Mouse (Mus musculus) right cerebral cortex, adult 2 months (tissue): ENCODE results near the gene Itm2b.

Source experiments
- DNase-seq, 2 experiments: peaks; one replicate each; pipeline ENCODE4 v3.0.0; 2021 to 2022; ENCODE audit warnings: low spot score in 2 of 2

Itm2b gene

DNA sequence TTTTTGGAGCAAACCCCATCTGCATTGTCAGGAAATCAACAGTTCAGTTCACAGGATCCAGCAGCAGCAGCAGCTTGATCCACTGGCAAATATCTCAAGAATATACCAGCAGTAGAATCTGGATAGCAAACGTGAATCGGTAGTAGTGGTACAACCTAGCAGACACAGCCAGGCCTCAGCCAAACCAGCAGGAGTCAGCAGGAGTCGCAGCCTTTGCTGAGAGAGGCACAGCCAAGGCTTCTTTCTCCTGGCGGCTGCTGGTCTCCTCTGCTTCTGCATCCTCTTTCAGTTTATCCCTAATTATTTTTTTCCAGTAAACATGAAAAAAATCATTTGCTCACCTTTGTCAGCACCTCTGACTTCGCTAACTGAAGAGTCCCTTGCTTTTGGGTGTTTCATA is 10.7 kb upstream of the Itm2b start:
- no peak for DNase-seq

DNA sequence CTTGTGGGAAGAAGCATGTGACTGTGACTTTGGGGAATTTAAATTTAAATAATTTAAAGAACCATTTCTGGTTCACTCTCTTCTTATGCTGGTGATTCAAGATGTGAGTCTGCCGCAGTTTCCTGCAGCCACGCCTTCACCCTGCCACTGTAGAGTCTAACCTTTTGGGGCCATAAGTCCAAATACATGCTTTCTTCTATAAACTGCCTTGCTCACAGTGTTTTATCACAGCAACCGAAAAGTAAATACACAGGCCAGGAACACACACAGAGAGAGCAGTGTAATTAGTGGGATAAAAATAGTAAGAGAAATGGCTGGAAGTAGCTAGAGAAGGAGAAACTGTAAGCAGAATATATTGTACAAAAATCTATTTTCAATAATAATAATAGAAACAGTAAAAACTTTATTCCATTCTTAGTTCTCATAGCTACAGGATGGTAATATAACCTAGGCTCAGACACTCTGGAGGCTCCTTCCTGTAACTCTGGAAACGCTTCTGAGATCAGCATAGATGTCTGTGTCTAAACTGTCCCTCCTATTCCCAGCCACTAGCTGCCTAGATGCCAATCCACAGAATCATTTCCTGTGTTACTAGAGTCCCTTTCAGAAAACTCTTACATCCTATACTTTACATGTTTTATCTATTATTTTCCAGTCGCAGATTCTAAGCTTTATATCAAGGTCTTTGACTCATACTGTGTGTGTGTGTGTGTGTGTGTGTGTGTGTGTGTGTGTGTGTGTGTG is 9.3 kb upstream of the Itm2b start:
- no peak for DNase-seq

DNA sequence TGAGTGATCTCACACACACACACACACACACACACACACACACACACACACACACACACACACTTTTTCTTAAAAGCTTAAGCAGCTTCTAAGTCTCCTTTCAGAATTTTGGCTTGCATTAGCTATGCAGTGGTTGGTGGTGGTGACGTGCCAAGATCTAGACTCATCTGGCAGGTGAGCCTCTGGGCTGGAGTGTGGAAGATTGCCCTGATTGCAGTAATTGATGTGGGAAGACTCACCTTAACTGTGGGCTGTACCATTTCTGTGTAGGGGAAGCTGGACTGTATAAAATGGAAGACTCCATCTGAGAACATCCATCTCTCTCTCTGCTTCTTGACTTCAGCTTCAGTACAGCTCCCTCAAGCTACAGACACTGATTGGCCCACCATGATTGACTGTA is 6.4 kb upstream of the Itm2b start:
- no peak for DNase-seq

DNA sequence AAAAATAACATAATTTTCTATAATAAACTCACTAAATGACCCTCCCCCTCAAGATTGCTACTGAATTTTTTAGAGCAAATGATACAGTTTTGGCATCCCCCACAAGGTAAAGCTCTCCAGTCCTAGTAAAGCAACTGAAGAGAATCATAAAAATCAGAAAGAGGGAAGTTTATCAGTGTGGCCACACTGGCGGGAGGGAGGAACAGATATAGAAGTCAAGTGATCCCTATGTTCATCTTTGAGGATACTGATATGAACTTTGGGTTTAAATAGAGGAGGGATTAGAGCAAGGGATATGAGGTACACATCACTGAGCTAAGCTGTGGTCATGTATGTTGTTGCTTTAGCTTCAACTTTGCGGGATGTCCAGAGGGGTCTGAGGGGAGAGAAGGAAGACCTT is 5.1 kb upstream of the Itm2b start:
- no peak for DNase-seq

DNA sequence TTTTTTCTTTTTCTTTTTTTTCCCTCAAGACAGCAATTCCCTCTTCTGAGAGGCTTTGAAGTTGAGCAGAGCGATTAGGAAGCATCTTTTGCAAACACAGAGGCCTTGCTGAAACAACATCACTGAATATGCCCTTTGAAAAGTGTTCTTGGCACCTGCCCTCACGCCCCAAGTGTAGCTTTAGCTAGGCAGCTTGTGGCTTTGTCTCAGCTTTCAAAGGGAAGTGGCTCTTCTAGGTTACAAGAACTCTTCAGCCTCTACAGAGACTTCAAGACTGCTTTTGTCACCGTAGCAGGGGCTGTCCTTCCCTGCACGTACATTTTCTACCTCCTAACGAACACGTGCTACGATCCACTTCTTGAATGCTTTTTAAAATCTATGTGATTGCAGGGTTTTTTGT is 4.0 kb upstream of the Itm2b start:
- no peak for DNase-seq

DNA sequence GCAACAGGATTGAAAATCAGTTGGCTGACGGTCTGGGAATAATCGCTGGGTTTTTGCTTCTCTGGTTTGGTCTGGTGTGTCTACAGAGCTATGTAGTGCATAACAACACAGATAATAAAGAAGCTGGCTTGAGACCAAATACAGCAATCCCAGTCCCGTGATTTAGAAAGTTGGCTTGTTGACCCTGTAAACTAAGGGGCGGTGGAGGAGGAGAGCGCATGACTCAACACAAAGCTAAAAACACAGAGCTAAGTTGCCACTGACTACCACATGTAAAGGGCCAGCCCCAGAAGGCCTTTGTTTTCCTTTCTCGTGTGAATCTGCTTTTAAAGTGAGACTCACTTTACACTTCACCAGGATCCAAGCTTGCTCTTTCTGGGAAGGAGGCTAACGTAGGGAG is 3.5 kb upstream of the Itm2b start:
- DNase-seq, result no peak

DNA sequence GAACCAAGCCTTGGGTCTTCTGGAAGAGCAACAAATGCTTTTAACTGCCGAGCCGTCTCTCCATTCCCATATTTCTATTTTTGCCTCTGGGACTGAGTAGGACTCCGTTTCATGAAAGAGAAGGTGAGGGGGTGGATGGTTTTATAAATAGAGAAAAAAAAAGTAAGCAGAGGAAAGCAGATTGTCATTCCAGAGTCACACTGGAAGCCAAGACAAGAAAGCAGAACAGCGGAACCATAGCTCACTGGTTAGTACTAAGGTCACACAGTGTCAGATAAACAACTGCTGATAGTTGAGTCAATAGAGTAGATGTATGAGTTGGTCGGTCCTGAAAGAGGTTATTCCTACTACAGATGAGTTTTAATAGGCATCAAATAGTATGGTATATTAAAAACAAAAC is 1.4 kb upstream of the Itm2b start:
- no peak for DNase-seq

DNA sequence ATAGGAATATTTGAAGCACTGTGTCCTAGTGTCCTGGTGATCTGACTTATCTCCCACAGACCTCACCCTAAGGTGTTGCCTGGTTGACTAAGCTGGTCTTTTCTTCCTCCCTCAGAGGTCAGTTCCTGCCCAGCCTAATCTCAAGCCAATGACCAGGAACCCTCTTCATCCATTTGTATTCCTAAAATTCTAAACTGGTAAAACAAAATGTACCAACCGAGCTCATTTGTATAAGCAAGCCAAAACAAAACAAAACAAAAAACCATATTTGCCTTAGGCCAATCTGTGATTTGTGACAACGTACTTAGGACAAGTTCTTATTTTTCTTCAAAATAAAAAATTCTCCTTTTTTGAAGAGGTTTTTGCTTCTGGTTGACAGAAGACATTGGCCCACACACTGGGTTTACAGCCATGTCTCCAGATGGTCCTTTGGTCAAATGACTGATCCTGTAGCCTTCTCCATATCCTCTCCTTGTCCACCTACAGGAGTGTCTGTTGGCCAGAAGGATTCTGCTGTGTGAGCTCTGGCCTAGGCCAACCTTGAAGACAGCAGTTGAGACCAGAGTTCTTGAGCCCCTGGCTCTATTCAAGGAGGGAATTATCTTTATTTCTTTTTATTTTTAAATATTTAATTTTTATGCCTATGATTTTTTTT is 758 bp upstream of the Itm2b start:
- no peak for DNase-seq

DNA sequence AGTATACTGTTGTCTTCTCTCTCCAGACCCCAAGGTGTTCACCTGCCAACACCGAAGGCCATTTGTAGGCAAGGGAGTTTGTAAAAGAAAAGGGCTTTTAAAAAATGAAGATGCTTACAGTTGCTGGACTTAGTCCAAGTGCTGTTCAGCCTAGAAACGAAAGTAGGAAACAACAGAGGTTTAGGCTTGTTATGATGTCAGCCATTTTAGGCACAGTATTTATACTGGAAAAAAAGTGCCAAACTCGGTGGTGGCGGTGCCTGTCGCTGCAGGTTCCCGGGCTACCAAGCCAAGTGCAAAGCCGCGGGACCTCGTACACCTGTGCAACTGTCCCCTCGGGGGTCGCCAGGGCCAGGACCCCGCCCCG is 560 bp downstream of the Itm2b start:
- peak in 1 of 2 experiments; percentile 51 for DNase-seq

DNA sequence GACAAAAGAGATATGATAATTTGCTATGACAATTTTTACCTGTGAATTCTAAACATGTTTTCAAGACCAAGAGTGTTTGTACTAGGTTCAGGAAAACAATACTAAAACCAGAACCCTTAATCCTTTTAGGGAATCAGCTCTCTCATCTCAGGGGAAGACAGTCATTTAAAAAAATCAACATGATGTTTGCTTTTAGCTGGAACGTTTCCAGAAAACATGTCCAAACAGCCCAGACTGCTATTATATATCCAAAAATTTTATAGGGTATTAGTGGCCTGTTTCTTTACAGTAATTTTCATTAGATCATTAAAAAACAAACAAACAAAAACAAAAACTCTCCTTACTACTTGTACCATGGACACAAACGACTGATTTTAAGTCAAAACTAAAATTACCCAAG is 1.3 kb downstream of the Itm2b start:
- no peak for DNase-seq

DNA sequence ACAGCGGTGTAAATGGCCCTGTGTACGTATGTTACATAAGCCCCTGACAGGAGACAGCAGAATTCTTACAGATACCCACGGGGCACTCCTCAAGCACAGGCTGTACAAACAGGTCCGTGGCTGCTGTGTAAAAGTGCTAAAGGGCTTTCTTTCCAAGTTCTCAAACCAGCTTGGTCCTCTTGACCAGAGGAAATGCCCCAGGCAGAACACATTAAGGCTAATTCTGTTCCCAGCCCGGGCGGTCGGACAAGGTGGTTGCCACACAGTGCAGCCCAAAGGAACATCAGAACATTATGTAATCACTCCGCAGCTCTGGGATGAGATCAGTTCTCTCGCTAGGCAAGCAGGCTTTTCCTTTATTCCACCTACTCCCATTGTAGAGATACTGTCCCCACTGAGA is 2.4 kb downstream of the Itm2b start:
- peak; percentile 76 to 81 for DNase-seq

DNA sequence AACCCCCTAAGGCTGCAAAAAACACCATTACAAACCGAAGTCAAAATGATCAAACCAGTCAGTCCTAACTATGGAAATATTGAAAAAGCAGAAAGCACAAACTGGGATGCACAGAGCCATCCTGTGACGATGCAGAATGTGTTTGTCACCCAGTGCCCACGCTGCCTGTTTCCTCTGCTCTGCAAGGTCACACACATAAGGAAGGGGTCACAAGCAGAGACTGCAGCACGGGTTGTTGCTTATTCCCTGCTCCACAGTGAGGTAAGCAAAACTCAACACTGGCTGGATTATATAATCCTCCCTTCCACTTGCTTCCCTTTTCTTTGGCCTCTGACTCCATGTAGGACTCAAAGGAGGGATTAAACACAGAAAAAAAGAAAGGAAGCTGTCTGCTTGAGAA is 3.5 kb downstream of the Itm2b start:
- DNase-seq, result no peak

DNA sequence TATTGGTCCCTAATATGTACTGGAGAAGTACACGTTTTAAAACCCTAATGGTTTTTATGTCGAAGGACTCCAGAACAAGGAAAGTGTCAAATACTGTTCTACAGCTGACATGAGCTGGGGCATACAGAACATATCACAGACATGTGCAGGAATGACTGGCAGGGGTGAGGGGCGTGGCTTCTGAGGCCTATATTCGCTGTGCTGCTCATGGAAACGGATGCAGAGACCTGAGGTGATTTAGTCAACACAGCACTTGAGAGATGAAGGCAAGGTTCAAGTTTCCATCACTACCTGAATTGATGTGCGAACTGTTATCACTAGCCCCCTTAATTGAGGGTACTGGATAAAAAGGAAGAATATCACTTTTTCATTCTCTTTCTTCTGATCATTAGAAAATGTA is 7.3 kb downstream of the Itm2b start:
- no peak for DNase-seq

DNA sequence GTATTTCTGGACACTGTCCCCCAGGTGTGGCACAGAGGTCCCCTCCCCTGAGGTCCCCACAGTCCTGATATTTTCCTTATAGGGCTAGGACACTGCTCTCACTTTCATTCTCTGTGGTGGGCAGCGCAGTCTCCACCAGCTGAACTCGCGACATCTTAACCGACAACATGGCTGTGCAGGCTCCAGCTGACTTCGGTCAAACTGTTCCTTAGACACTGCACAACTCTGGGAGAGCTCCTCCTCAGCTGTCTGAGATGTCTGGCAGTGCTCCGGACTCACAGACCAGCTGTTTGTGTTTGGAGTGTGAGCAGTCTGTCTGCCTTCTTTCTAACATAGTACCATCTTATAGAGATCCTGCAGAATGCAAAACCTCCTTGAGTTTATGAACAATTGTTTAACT is 8.2 kb downstream of the Itm2b start:
- DNase-seq, result no peak

DNA sequence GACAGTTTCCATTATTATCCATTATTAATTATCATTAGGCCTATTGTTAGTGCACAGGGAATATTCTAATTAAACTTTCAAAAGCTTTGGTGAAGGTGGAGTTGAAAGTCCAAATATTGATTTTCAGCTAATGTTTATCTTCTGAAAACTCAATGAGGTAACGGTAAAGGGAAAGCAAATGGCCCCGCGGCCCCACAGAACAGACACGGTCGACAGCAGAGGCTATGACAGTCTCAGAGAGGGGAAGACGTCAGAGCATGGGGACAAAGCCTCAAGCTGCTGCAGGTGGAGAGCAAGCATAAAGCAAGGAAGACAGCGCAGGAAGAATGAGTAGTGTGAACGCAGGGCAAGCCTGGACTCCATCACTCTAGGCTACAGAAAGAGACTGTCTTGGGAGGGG is 9.2 kb downstream of the Itm2b start:
- no peak for DNase-seq

DNA sequence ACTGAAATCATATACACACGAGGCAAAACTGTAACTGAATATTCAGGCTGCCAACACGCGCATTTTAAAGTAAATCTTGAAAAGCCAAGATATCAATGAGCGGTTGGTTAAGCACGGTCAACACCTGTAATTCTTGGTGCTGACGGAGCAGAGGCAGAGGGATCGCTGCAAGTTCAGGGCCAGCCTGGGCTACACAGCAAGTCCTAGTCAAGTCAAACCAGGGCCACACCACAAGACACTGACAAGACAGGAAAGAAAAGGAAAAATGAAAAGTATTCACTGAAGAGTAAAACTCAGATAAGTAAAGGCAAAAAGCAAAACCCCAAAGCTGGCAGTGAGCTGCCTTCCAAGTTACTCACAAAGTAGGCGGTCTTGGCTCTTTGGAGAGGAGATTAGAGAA is 9.6 kb downstream of the Itm2b start:
- DNase-seq, result no peak

DNA sequence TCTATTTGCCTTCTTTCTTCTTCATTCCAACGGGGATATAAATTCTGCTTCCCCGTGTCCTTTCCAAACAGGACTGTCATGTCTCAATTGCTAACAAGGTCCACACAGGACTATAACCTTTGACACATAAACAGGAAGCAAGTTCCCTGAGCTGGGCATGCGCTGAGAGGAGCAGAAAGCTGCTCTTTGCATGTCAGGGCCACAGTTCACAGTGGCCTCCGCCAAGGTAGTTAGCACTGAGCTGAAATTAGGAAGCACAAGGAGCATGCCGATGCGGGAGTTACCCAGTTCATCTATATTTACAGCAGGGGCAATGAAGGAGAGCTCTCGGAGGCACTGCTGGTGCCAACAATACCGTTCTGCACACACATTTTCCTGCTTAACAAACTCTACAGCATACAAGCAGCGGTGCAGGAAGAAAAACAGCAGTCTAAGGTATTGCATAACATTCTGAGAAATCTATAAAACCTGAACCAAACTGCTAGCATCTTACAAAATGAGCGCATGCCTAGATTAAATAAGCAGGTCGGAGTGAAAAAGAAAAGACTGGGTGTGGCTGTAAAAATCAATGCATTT is 10.7 kb downstream of the Itm2b start:
- no peak for DNase-seq

DNA sequence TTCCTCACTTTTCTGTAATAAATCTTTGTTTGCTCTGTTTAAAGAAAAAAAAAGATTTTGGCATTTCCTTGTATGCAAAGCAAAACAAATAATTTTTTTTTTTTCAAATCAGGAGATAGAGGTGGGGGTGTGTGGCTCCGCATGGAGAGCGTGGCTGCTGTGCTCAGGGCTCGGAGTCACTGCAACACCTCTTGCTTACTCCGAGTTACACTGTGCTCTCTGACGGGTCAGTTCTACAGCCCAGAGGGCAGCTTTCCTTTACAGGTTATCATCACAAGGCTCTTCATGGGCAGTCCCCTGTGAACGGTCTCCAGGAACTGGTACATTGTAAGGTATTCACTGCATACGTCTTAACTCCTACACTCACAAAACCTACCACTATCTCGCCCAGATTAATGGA is 11.5 kb downstream of the Itm2b start:
- no peak for DNase-seq

DNA sequence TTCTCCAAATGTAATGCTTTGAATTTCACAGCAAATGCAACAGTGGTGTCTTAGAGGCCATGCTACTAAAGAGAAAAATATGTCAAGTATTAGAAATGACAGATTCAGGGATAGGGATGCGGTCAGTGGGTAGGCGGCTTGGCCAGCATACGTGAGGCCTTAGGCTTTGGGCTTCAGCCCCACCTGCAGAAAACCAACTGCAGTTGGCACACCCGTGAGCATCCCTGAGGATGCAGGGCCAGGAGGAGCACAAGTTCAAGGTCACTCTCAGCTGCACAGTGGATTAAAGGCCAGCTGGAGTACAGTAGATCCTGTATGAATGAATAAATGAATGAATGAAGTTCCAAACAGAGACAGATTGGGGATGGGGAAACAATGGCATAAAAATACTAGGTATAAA is 12.1 kb downstream of the Itm2b start:
- DNase-seq, result no peak

DNA sequence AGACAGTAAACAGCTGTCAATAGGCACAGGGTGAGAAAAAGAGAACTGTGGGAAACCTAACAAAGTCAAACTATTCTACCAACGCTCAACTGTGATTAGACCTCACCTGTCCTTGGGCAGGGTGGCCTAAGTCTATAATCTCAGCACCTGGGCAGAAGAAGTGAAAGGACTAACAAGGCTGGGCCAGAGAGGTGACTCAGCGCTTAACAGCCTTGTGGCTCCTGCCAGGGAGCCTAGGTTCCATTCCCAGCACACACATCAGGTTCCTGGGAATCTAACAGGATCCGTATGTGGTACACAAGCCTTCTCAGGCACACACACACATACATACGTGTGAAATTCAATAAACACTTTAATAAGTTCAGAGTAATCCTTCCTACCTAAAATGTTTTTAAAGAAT is 13.5 kb downstream of the Itm2b start:
- no peak for DNase-seq

DNA sequence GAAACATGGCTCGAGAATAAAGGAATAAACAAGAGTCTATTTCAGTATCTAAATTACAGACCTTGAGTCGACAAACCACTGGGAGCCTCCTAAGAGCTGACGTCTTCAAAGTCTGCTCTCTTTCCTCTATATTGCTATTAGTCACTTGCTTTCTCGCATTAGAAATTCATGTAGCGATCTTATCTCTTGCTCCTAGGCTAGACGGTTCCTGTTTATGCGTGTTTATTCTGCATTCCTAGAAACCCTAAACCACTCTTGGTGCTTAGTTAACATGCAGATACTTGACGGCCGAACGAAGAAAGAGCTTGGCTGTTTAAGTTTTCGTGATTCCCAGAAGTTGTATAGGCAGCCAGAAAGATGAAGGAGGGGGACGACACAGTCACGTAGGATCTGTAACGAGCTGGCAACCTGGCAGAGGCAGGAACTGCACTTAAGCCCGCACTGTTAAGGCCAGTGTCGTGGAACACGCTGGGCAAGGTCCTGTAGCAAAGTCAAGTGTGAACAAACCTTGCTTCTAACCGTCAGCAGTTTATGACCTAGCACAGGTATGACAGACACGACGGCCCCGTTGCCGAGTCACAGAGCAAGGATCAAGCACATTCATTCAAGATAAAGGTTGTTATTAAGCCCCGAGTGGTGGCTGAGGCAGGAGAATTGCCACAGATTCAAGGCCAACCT is 14.3 kb downstream of the Itm2b start:
- DNase-seq, result no peak

DNA sequence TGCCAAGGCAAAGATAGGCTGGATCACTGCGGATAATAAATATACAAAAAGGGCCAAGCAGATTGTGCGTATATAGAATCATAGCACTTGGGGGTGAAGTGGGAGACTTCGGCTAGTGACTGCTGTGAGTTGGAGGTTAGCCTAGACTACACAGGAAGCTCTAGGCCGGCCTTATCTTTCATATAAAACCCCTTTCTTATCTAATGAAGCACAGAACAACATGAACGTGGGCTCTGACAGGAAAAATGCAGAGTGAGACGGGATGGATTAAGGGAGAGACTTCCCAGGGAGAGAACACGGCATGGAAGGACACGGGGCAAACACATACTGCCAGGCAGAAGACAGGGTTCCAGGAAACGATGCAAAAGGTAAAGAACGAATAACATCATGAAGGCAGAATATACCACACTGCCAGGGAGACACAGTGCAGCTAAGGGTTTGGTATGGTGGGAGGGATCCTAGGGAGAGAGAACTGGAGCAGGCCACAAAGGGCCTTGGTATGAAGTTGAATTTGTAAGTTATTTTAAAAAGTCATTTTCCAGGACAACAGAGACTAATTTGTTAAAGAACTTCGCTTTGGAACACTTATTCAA is 14.9 kb downstream of the Itm2b start:
- no peak for DNase-seq

DNA sequence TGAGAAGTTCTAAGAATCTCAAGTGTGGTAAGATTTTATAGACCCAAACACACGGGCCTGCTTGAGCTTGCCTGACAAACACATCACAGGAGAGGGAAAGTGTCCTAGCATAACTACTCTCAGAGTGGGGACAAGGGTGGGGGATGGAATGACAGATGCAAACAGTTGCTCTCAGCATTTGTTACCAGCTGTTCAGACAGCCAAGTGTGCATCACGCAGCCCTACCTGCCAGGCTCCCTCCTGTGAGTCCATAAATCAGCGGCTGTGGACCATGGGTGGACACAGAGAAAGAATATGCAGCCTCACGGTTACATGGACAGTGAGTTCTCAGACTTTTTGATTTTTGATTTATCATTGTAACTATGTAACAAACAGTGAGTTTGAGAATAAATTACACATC is 15.5 kb downstream of the Itm2b start:
- DNase-seq, result no peak
